Mouse (Mus musculus) liver, embryonic 15.5 days (tissue): Measurements from ENCODE around the gene Mphosph6. TPM values are rescaled to one million over a fixed set of nuclear protein-coding genes. Genes with fewer than 3 reads are reported as not detected.
A peak's percentile ranks its signal among the peaks of the same experiment; 100 is the strongest.

Experiments used
- ATAC-seq: fragments of 200-750 bp; cut with Nextera tagmentation; 2 replicates; pipeline ENCODE4 v1.8.0; 2017; ENCODE audit warnings: moderate number of reproducible peaks, mild to moderate bottlenecking, moderate library complexity; ENCODE audit not compliant: insufficient read depth
- H3K27ac ChIP-seq: fragments of 300-500 bp; sonication (generic); replicated peaks from 2 replicates; pipeline ENCODE4 v1.5.1; 2015; ENCODE audit warnings: mild to moderate bottlenecking, inconsistent platforms
- H3K27me3 ChIP-seq: fragments of 300-500 bp; sonication (generic); 2 replicates; pipeline ENCODE4 v1.6.1; 2015; ENCODE audit warnings: mild to moderate bottlenecking, inconsistent platforms
- H3K36me3 ChIP-seq: fragments of 300-500 bp; sonication (generic); replicated peaks from 2 replicates; pipeline ENCODE4 v1.6.1; 2015; ENCODE audit warnings: moderate library complexity, mild to moderate bottlenecking, inconsistent platforms
- H3K4me1 ChIP-seq: fragments of 300-500 bp; sonication (generic); replicated peaks from 2 replicates; pipeline ENCODE4 v1.6.1; 2015; ENCODE audit warnings: inconsistent platforms
- H3K4me2 ChIP-seq: fragments of 300-500 bp; sonication (generic); 2 replicates; pipeline ENCODE4 v1.6.1; 2015; ENCODE audit warnings: moderate library complexity, mild to moderate bottlenecking, inconsistent platforms
- H3K4me3 ChIP-seq: fragments of 300-500 bp; sonication (generic); replicated peaks from 2 replicates; pipeline ENCODE4 v1.5.1; 2015; ENCODE audit warnings: mild to moderate bottlenecking, inconsistent platforms
- H3K9ac ChIP-seq: fragments of 300-500 bp; sonication (generic); 2 replicates; pipeline ENCODE4 v1.6.1; 2015; ENCODE audit warnings: moderate library complexity, mild to moderate bottlenecking, inconsistent platforms
- H3K9me3 ChIP-seq: fragments of 300-500 bp; sonication (generic); replicated peaks from 2 replicates; pipeline ENCODE4 v1.6.1; 2016; ENCODE audit warnings: inconsistent platforms
- WGBS: fragments of 180-500 bp; shearing (Covaris S2); methylation state at CpG from one replicate; pipeline ENCODE4 v1.1.7; 2015; ENCODE audit warnings: mixed read lengths; ENCODE audit not compliant: insufficient replicate concordance; 5-methylcytosine and 5-hydroxymethylcytosine counted together
- polyA plus RNA-seq: library from polyadenylated mRNA; unstranded; fragments of >200 nt; fragmentation: Nextera tagmentation; extraction: Ambion mirVana; gene quantifications from 2 replicates; pipeline ENCODE4 v1.2.1, GENCODE M21; 2015

Mphosph6 gene
- polyA plus RNA-seq, 1 experiment from 2014 or later = 28.4 TPM

GRCm38 (mm10) chr8:117768971-117769370, 32.8 kb downstream of the Mphosph6 start:
- ATAC-seq = no peak
- no peaks in the 10 kb centered on the region for H3K36me3 ChIP-seq
- no peak overlapping the region for H3K4me2 ChIP-seq
- no peak overlapping the region for H3K4me3 ChIP-seq
- WGBS = 66% methylated on average over 7 of the region's 7 CpGs
- H3K9me3 ChIP-seq = no peaks in the 10 kb centered on the region
- H3K4me1 ChIP-seq = peaks cover 62% of the 10 kb centered on the region
- H3K27ac ChIP-seq = no peak overlapping the region
- no peak overlapping the region for H3K9ac ChIP-seq
- no peaks in the 10 kb centered on the region; the same call in 1 of the 2 replicates for H3K27me3 ChIP-seq

- Histone ChIP-seq H3K36me3 (no peaks in the 10 kb centered on the region), H3K4me3 (no peak overlapping the region), H3K4me1 (peaks cover 50% of the 10 kb centered on the region), H3K27ac (peak overlapping the region; percentile 48; the same call in 1 of the 2 replicates), H3K4me2 (peak overlapping the region; percentile 33), H3K9me3 (no peaks in the 10 kb centered on the region), H3K27me3 (no peaks in the 10 kb centered on the region; the same call in 1 of the 2 replicates), H3K9ac (no peak overlapping the region)
- ATAC-seq = peak; percentile 70
- WGBS = 25% methylated on average over 5 of the region's 5 CpGs
These were observed 35.8 kb downstream of the Mphosph6 start for GRCm38 (mm10) chr8:117765947-117766346.

DNA sequence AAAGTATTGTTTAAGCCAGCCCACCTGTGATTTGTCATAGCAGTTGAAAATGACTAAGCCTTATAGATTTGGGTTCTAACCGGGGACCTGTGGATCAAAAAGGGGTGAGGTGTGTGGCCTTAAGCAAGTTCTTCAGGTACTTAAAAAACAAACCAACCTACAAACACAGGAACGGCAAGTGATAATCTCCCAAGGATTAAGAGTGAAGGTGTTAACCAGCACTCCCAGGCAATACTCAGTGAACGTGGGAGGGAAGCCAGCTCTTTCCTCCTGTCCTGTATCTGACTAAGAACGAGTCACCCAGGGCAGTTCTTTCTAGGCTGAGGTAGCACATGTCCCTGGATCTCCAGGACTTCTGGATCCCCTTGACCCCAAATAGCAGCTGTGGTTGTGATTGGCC, 37.1 kb downstream of the Mphosph6 start:
- Histone ChIP-seq H3K9ac (no peak overlapping the region), H3K4me3 (no peak overlapping the region), H3K27me3 (no peaks in the 10 kb centered on the region; the same call in 1 of the 2 replicates), H3K4me2 (no peak overlapping the region), H3K4me1 (peaks cover 41% of the 10 kb centered on the region), H3K27ac (no peak overlapping the region), H3K36me3 (0 out of 2 replicates have a peak, but pooled peaks cover 3% of the 10 kb centered on the region), H3K9me3 (no peaks in the 10 kb centered on the region)
- no peak for ATAC-seq
- WGBS = 64% methylated on average over 4 of the region's 4 CpGs

GRCm38 (mm10) chr8:117762776-117763175, 39.0 kb downstream of the Mphosph6 start:
- WGBS = 59% methylated on average over 6 of the region's 6 CpGs
- H3K4me2 ChIP-seq = no peak overlapping the region; the same call in 1 of the 2 replicates
- 0 out of 2 replicates have a peak, but pooled peaks cover 9% of the 10 kb centered on the region for H3K36me3 ChIP-seq
- H3K4me3 ChIP-seq = no peak overlapping the region
- H3K27ac ChIP-seq = no peak overlapping the region
- H3K4me1 ChIP-seq = peaks cover 37% of the 10 kb centered on the region
- no peaks in the 10 kb centered on the region for H3K9me3 ChIP-seq
- H3K27me3 ChIP-seq = no peaks in the 10 kb centered on the region; the same call in 1 of the 2 replicates
- peak; percentile 58 for ATAC-seq
- no peak overlapping the region for H3K9ac ChIP-seq

- 0 out of 2 replicates have a peak, but pooled peaks cover 9% of the 10 kb centered on the region for H3K36me3 ChIP-seq
- no peak for ATAC-seq
These were observed 43.8 kb downstream of the Mphosph6 start for GRCm38 (mm10) chr8:117757900-117758299.

DNA sequence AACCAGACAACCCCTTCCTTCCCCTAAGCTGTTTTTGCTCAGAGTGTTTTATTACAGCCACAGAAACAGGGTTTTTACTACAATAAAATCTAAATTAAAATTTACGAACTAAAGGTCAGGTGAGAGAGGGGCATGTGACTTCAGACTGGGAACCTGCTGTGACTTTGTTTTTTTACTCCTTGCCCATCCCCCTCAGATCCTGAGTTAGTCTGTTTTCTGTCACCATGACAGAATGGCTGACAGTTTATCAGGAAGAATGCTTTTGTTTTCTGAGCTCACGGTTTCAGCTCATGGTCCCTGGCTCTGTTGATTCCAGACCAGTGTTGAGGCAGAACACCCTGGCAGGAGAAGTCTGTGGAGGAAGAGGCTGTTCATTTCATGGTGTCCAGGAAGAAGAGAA, 52.3 kb downstream of the Mphosph6 start:
- Histone ChIP-seq H3K4me2 (no peak overlapping the region), H3K36me3 (no peaks in the 10 kb centered on the region), H3K9me3 (no peaks in the 10 kb centered on the region), H3K4me3 (no peak overlapping the region), H3K9ac (no peak overlapping the region), H3K27ac (no peak overlapping the region), H3K4me1 (no peaks in the 10 kb centered on the region; the same call in 1 of the 2 replicates), H3K27me3 (no peaks in the 10 kb centered on the region; the same call in 1 of the 2 replicates)
- ATAC-seq = no peak
- WGBS = 54% methylated on average over 2 of the region's 2 CpGs

More at GRCm38 (mm10) chr8:117757900-117758299, 43.8 kb downstream of the Mphosph6 start:
- H3K9ac ChIP-seq = no peak overlapping the region
- peaks cover 2% of the 10 kb centered on the region for H3K4me1 ChIP-seq
- no peaks in the 10 kb centered on the region for H3K27me3 ChIP-seq
- H3K4me2 ChIP-seq = no peak overlapping the region
- WGBS = 64% methylated on average over 11 of the region's 11 CpGs
- H3K4me3 ChIP-seq = no peak overlapping the region
- no peak overlapping the region for H3K27ac ChIP-seq
- no peaks in the 10 kb centered on the region for H3K9me3 ChIP-seq

DNA sequence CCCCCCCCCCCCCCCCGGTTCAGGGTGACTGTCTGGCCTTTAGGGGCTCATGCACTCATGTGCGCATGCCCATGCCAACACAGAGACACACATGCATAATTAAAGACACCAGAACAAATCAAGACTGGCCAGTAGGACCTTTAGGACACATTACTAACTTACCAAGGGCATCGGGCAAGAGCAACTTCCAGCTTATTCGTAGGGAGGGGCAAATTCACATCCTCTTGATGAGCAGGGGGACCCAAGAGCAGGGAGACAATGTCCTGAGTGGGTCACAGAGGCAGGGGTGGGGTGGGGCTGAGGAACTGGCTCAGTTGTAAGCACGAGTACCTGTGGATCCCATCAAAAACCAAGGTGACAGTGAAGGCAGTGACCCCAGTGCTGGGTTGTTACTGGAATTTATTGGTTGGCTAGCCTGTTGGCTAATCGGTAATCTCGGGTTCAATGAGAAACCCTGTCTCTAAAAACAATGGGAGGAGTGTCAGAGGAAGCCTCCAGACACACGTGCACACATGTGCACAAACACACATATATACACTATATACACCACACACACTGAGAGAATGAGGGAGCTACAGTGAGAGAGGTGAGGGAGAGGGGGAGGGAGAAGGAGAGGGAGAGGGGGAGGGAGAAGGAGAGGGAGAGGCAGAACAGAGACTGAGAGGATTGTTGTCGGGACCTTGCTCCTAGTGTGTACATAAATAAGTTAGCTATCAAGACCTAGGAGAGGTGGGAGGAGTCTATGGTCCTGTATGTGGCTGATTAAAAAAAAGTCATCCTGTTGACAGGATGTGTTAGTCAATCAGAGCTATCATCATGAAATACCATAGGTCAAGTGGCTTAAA, 53.6 kb downstream of the Mphosph6 start:
- Histone ChIP-seq H3K27me3 (no peaks in the 10 kb centered on the region; the same call in 1 of the 2 replicates), H3K9me3 (no peaks in the 10 kb centered on the region), H3K9ac (no peak overlapping the region), H3K27ac (0 out of 2 replicates have a peak overlapping the region, but pooled peaks have one; percentile 19), H3K36me3 (no peaks in the 10 kb centered on the region), H3K4me1 (no peaks in the 10 kb centered on the region; the same call in 1 of the 2 replicates), H3K4me3 (no peak overlapping the region), H3K4me2 (no peak overlapping the region)
- 50% methylated on average over 8 of the region's 9 CpGs for WGBS
- no peak; the same call in 1 of the 2 replicates for ATAC-seq

DNA sequence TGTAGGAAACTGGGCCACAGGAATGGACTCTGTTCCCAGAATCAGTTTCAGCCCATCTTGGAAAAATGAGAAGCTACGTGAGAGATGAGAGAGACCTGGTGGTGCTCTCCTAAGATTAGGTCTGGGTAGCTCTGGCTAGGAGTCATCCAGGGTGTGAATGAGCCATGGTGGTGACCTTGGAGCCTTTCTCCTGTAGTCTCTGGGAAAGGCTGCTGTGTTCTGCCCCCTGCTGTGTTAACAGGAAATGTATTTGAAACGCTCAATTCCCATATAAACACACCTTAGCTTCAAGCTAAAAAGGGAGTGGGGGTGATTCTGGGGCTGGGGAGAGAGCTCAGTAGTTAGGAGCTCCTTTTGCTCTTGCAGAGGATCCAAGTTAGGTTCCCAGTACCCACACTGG, 54.3 kb downstream of the Mphosph6 start:
- H3K4me3 ChIP-seq = no peak overlapping the region
- ATAC-seq = no peak
- H3K9ac ChIP-seq = no peak overlapping the region
- H3K4me2 ChIP-seq = no peak overlapping the region
- no peaks in the 10 kb centered on the region for H3K36me3 ChIP-seq
- no peaks in the 10 kb centered on the region; the same call in 1 of the 2 replicates for H3K27me3 ChIP-seq
- no peaks in the 10 kb centered on the region for H3K9me3 ChIP-seq
- H3K4me1 ChIP-seq = no peaks in the 10 kb centered on the region; the same call in 1 of the 2 replicates
- peak overlapping the region; percentile 24; the same call in 1 of the 2 replicates for H3K27ac ChIP-seq
- 23% methylated on average over 2 of the region's 2 CpGs for WGBS

- no peak overlapping the region for H3K4me3 ChIP-seq
- ATAC-seq = peak; percentile 33
- no peak overlapping the region for H3K9ac ChIP-seq
- no peaks in the 10 kb centered on the region for H3K9me3 ChIP-seq
- 0 out of 2 replicates have a peak overlapping the region, but pooled peaks have one; percentile 33 for H3K27ac ChIP-seq
- WGBS = 57% methylated on average over 5 of the region's 5 CpGs
- no peaks in the 10 kb centered on the region for H3K36me3 ChIP-seq
- no peak overlapping the region for H3K4me2 ChIP-seq
- H3K4me1 ChIP-seq = no peaks in the 10 kb centered on the region; the same call in 1 of the 2 replicates
- no peaks in the 10 kb centered on the region; the same call in 1 of the 2 replicates for H3K27me3 ChIP-seq
These were observed 55.1 kb downstream of the Mphosph6 start for GRCm38 (mm10) chr8:117746651-117747050.

- Histone ChIP-seq H3K9me3 (no peaks in the 10 kb centered on the region), H3K9ac (no peak overlapping the region), H3K36me3 (no peaks in the 10 kb centered on the region), H3K27me3 (no peaks in the 10 kb centered on the region), H3K27ac (no peak overlapping the region), H3K4me2 (no peak overlapping the region), H3K4me1 (peaks cover 2% of the 10 kb centered on the region; the same call in 1 of the 2 replicates), H3K4me3 (no peak overlapping the region)
- no peak for ATAC-seq
- 67% methylated on average over 15 of the region's 15 CpGs for WGBS
These were observed 59.2 kb downstream of the Mphosph6 start for GRCm38 (mm10) chr8:117742431-117743012.
